Mouse (Mus musculus): ENCODE data around the gene C1qtnf4. TPM values are rescaled to one million over a fixed set of nuclear protein-coding genes. Genes with fewer than 3 reads are reported as not detected.

Gene C1qtnf4
- polyA plus RNA-seq, 1 experiment: 4.9 TPM

- WGBS: 78% methylated on average over 2 of the region's 2 CpGs
- DNase-seq: no peak
- TF ChIP-seq CTCF (IDR thresholded peaks at IDR 0.05; ENCODE audit: borderline replicate concordance, control insufficient read depth, extremely low read depth, insufficient read depth, low read length, poor library complexity): no peak
- no peak for TF ChIP-seq POLR2A (IDR thresholded peaks at IDR 0.05; ENCODE audit: control insufficient read depth, extremely low read depth, insufficient read depth, low read length, poor library complexity)
- no peaks in the 10 kb centered on the region for H3K27me3 ChIP-seq (ENCODE audit: control insufficient read depth, insufficient read depth, low read length)
- no peak overlapping the region for H3K27ac ChIP-seq (ENCODE audit: control insufficient read depth, insufficient read depth, low read length)
- H3K4me1 ChIP-seq (replicated peaks; ENCODE audit: control insufficient read depth, insufficient read depth, low read length): no peaks in the 10 kb centered on the region
- H3K36me3 ChIP-seq (ENCODE audit: control insufficient read depth, insufficient read depth, low read length): no peaks in the 10 kb centered on the region
- no peak overlapping the region for H3K4me3 ChIP-seq (ENCODE audit: control insufficient read depth, insufficient read depth, low read length)
Measured at GRCm38 (mm10) chr2:90932273-90932672, 46.6 kb downstream of the C1qtnf4 start.

- no peak overlapping the region for H3K27ac ChIP-seq (ENCODE audit: control insufficient read depth, insufficient read depth, low read length)
- H3K4me3 ChIP-seq (ENCODE audit: control insufficient read depth, insufficient read depth, low read length): no peak overlapping the region
- H3K4me1 ChIP-seq (replicated peaks; ENCODE audit: control insufficient read depth, insufficient read depth, low read length): peaks cover 8% of the 10 kb centered on the region; the same call in 1 of the 2 replicates
- TF ChIP-seq POLR2A (IDR thresholded peaks at IDR 0.05; ENCODE audit: control insufficient read depth, extremely low read depth, insufficient read depth, low read length, poor library complexity): no peak
- TF ChIP-seq CTCF (IDR thresholded peaks at IDR 0.05; ENCODE audit: borderline replicate concordance, control insufficient read depth, extremely low read depth, insufficient read depth, low read length, poor library complexity): no peak
- no peaks in the 10 kb centered on the region for H3K27me3 ChIP-seq (ENCODE audit: control insufficient read depth, insufficient read depth, low read length)
- H3K36me3 ChIP-seq (ENCODE audit: control insufficient read depth, insufficient read depth, low read length): no peaks in the 10 kb centered on the region
- WGBS: 73% methylated on average over 3 of the region's 3 CpGs
- no peak for DNase-seq
Measured at GRCm38 (mm10) chr2:90938362-90938761, 52.7 kb downstream of the C1qtnf4 start.

DNA sequence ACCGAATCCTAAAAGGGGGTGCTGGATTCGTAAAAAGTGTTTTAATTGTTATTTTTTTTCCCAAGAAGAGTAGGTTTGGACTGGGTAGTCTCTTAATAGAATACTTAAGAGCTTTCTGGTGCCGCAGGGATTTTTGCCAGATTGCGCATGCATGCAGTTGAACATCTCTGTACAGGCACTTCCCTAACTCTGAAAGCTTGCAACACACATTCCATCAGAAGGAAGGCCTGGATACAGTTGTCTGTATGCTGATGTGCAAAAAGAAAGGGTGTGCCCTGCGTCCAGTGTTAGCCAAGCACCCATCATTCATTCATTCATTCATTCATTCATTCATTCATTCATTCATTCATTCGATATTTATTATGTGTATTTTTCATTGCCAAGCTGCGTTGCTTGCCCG is 54.1 kb downstream of the C1qtnf4 start:
- WGBS: 45% methylated on average over 8 of the region's 8 CpGs
- TF ChIP-seq POLR2A (IDR thresholded peaks at IDR 0.05; ENCODE audit: control insufficient read depth, extremely low read depth, insufficient read depth, low read length, poor library complexity) (no peak), CTCF (IDR thresholded peaks at IDR 0.05; ENCODE audit: borderline replicate concordance, control insufficient read depth, extremely low read depth, insufficient read depth, low read length, poor library complexity) (no peak)
- Histone ChIP-seq H3K36me3 (ENCODE audit: control insufficient read depth, insufficient read depth, low read length) (no peaks in the 10 kb centered on the region), H3K27me3 (ENCODE audit: control insufficient read depth, insufficient read depth, low read length) (no peaks in the 10 kb centered on the region), H3K4me1 (replicated peaks; ENCODE audit: control insufficient read depth, insufficient read depth, low read length) (peaks cover 8% of the 10 kb centered on the region; the same call in 1 of the 2 replicates), H3K27ac (ENCODE audit: control insufficient read depth, insufficient read depth, low read length) (no peak overlapping the region), H3K4me3 (ENCODE audit: control insufficient read depth, insufficient read depth, low read length) (peak overlapping the region; percentile 37)
- no peak for DNase-seq

Other genes starting within 250 kb of the C1qtnf4 start
- gene Nup160, start 208.6 kb upstream of the C1qtnf4 start, polyA plus RNA-seq (2012; rRNA removed): 21.9 and 22.7 TPM in 2 replicates
- gene Fnbp4, start 140.5 kb upstream of the C1qtnf4 start, polyA plus RNA-seq (2012; rRNA removed): 101 and 105 TPM in 2 replicates
- gene Agbl2, start 103.1 kb upstream of the C1qtnf4 start, polyA plus RNA-seq (2012; rRNA removed): 0.31 and 0.44 TPM in 2 replicates
- gene Mtch2, start 38.7 kb upstream of the C1qtnf4 start, polyA plus RNA-seq (2012; rRNA removed): 44.2 and 57.2 TPM in 2 replicates
- 26.9 and 29.1 TPM in 2 replicates for gene Kbtbd4, start 18.9 kb downstream of the C1qtnf4 start, polyA plus RNA-seq (2012; rRNA removed)
- gene Ndufs3, start 19.0 kb downstream of the C1qtnf4 start, polyA plus RNA-seq (2012; rRNA removed): 133 and 163 TPM in 2 replicates
- 92.7 and 96.2 TPM in 2 replicates for gene Celf1, start 54.5 kb downstream of the C1qtnf4 start, polyA plus RNA-seq (2012; rRNA removed)
- gene Rapsn, start 149.8 kb downstream of the C1qtnf4 start, polyA plus RNA-seq (2012; rRNA removed): 9.0 and 10.1 TPM in 2 replicates
- 103 and 114 TPM in 2 replicates for gene Psmc3, start 168.1 kb downstream of the C1qtnf4 start, polyA plus RNA-seq (2012; rRNA removed)
- gene Slc39a13, start 184.6 kb downstream of the C1qtnf4 start, polyA plus RNA-seq (2012; rRNA removed): 45.8 and 59.0 TPM in 2 replicates
- 53.6 and 55.7 TPM in 2 replicates for gene Spi1, start 196.5 kb downstream of the C1qtnf4 start, polyA plus RNA-seq (2012; rRNA removed)
- gene Mybpc3, start 232.3 kb downstream of the C1qtnf4 start, polyA plus RNA-seq (2012; rRNA removed): 2.4 and 57.9 TPM in 2 replicates

Measured in thymus, adult 2 months (tissue).